Mouse (Mus musculus) testis, postnatal 14 days (tissue): Measurements from ENCODE around the gene Tdrd9.
A peak's percentile ranks its signal among the peaks of the same experiment; 100 is the strongest.
"Not testable (repeated sequence)": the region's sequence is repeated elsewhere in the genome, so short reads cannot be mapped to it uniquely, and the experiment has no call there.

Source experiments
- DNase-seq: peaks from one replicate; pipeline ENCODE4 v3.0.0; 2021; ENCODE audit warnings: low spot score

Gene Tdrd9

GRCm38 (mm10) chr12:111971231-111971686, at the start of gene Tdrd9:
Gene Tdrd9, plus strand, starts transcription at chr12:111971559.
- peak; percentile 91 for DNase-seq

- no peak for DNase-seq
Observed at GRCm38 (mm10) chr12:111923117-111923516, 48.2 kb upstream of the Tdrd9 start.

- no peak for DNase-seq
Observed at GRCm38 (mm10) chr12:111927338-111927737, 44.0 kb upstream of the Tdrd9 start.

- no peak for DNase-seq
Observed at GRCm38 (mm10) chr12:111928411-111928966, 42.9 kb upstream of the Tdrd9 start.

GRCm38 (mm10) chr12:111931411-111932025, 39.8 kb upstream of the Tdrd9 start:
- DNase-seq = no peak

- no peak for DNase-seq
Observed at GRCm38 (mm10) chr12:111932513-111932912, 38.8 kb upstream of the Tdrd9 start.

GRCm38 (mm10) chr12:111933032-111933704, 38.2 kb upstream of the Tdrd9 start:
- DNase-seq = peak; percentile 47

- no peak for DNase-seq
Observed at GRCm38 (mm10) chr12:111933971-111934370, 37.4 kb upstream of the Tdrd9 start.

GRCm38 (mm10) chr12:111936706-111937550, 34.4 kb upstream of the Tdrd9 start:
- DNase-seq = peak; percentile 69

- DNase-seq = no peak
Observed at GRCm38 (mm10) chr12:111938623-111939177, 32.7 kb upstream of the Tdrd9 start.

GRCm38 (mm10) chr12:111943421-111944064, 27.8 kb upstream of the Tdrd9 start:
- no peak for DNase-seq

- not testable (repeated sequence) for DNase-seq
Observed at GRCm38 (mm10) chr12:111944065-111944987, 27.0 kb upstream of the Tdrd9 start.

- peak; percentile 38 for DNase-seq
Observed at GRCm38 (mm10) chr12:111945115-111945514, 26.2 kb upstream of the Tdrd9 start.

- DNase-seq = not testable (repeated sequence)
Observed at GRCm38 (mm10) chr12:111945765-111946655, 25.3 kb upstream of the Tdrd9 start.

GRCm38 (mm10) chr12:111946716-111947115, 24.6 kb upstream of the Tdrd9 start:
- peak; percentile 46 for DNase-seq

GRCm38 (mm10) chr12:111950486-111950885, 20.9 kb upstream of the Tdrd9 start:
- DNase-seq = no peak

GRCm38 (mm10) chr12:111951701-111952100, 19.7 kb upstream of the Tdrd9 start:
- DNase-seq = no peak

- no peak for DNase-seq
Observed at GRCm38 (mm10) chr12:111956173-111956572, 15.2 kb upstream of the Tdrd9 start.

GRCm38 (mm10) chr12:111958101-111958865, 13.1 kb upstream of the Tdrd9 start:
- DNase-seq = no peak
